Mouse (Mus musculus): ENCODE data around the gene Gm29554. TPM values are rescaled to one million over a fixed set of nuclear protein-coding genes. Genes with fewer than 3 reads are reported as not detected.
"Not testable (repeated sequence)": the region's sequence is repeated elsewhere in the genome, so short reads cannot be mapped to it uniquely, and the experiment has no call there.

The Gm29554 gene
- not detected in 2 replicates for polyA plus RNA-seq (2014; fragmentation: Nextera tagmentation; extraction: Ambion mirVana)

GRCm38 (mm10) chrY:12273632-12274031 lies at the start of gene Gm29554:
Gene Gm29554 (plus strand): TSS chrY:12273932.
- H3K4me2 ChIP-seq (replicated peaks; ENCODE audit: low read depth, low read length); ATAC-seq (ENCODE audit: insufficient number of reproducible peaks, insufficient read depth, low FRiP score, low read depth); H3K27me3 ChIP-seq (ENCODE audit: control insufficient read depth, insufficient read depth, low read length); H3K9me3 ChIP-seq (ENCODE audit: control insufficient read depth, low read depth, low read length); H3K4me3 ChIP-seq (ENCODE audit: low read depth, low read length); H3K27ac ChIP-seq (ENCODE audit: low read length); H3K36me3 ChIP-seq (ENCODE audit: control insufficient read depth, insufficient read depth, low read length); H3K4me1 ChIP-seq (ENCODE audit: control insufficient read depth, insufficient read depth, low read length); H3K9ac ChIP-seq (replicated peaks; ENCODE audit: low read depth, low read length): not testable (repeated sequence)
- WGBS = no CpG with 5 or more reads among the region's 6 CpGs

Other genes with a start within 250 kb of the Gm29554 start
- not detected in 2 replicates for gene Gm20812, start 108.0 kb downstream of the Gm29554 start, polyA plus RNA-seq (2014; fragmentation: Nextera tagmentation; extraction: Ambion mirVana)